Mouse (Mus musculus) urinary bladder, postnatal 10 days (tissue): ENCODE results near the gene Rnf225.
"Not testable (repeated sequence)": the region's sequence is repeated elsewhere in the genome, so short reads cannot be mapped to it uniquely, and the experiment has no call there.

Source experiments
- DNase-seq: peaks from one replicate; pipeline ENCODE4 v3.0.0; 2022; ENCODE audit warnings: low spot score

Rnf225 gene

GRCm38 (mm10) chr7:12927191-12927680, at the start of gene Rnf225:
Gene Rnf225 (plus strand): TSS chr7:12927416.
- DNase-seq, result peak; percentile 29

- DNase-seq, result no peak
Measured at GRCm38 (mm10) chr7:12880036-12880435, 47.2 kb upstream of the Rnf225 start.

- DNase-seq, result not testable (repeated sequence)
Measured at GRCm38 (mm10) chr7:12880497-12880896, 46.7 kb upstream of the Rnf225 start.

- peak; percentile 80 for DNase-seq
Measured at GRCm38 (mm10) chr7:12880911-12881660, 46.1 kb upstream of the Rnf225 start, which contains the start of gene Zfp128. Gene Zfp128 (plus strand): TSS chr7:12881177.

GRCm38 (mm10) chr7:12886563-12887266, 40.5 kb upstream of the Rnf225 start:
- DNase-seq, result no peak

GRCm38 (mm10) chr7:12887585-12887984, 39.6 kb upstream of the Rnf225 start:
- no peak for DNase-seq

GRCm38 (mm10) chr7:12890928-12891327, 36.3 kb upstream of the Rnf225 start:
- no peak for DNase-seq

GRCm38 (mm10) chr7:12891334-12891733, 35.9 kb upstream of the Rnf225 start:
- no peak for DNase-seq

GRCm38 (mm10) chr7:12897655-12898410, 29.4 kb upstream of the Rnf225 start, which contains the start of gene Zscan22:
Gene Zscan22 (plus strand): TSS chr7:12897815.
- peak; percentile 69 for DNase-seq

- DNase-seq, result no peak
Measured at GRCm38 (mm10) chr7:12901517-12901916, 25.7 kb upstream of the Rnf225 start.

GRCm38 (mm10) chr7:12903623-12904022, 23.6 kb upstream of the Rnf225 start:
- DNase-seq, result no peak

GRCm38 (mm10) chr7:12905146-12905545, 22.1 kb upstream of the Rnf225 start:
- no peak for DNase-seq

- DNase-seq, result peak; percentile 26
Measured at GRCm38 (mm10) chr7:12909498-12909962, 17.7 kb upstream of the Rnf225 start.

- no peak for DNase-seq
Measured at GRCm38 (mm10) chr7:12910181-12910668, 17.0 kb upstream of the Rnf225 start.

GRCm38 (mm10) chr7:12913556-12913955, 13.7 kb upstream of the Rnf225 start:
- DNase-seq, result no peak

GRCm38 (mm10) chr7:12920495-12920894, 6.7 kb upstream of the Rnf225 start:
- DNase-seq, result not testable (repeated sequence)

- DNase-seq, result no peak
Measured at GRCm38 (mm10) chr7:12921318-12921704, 5.9 kb upstream of the Rnf225 start.

- peak; percentile 96 for DNase-seq
Measured at GRCm38 (mm10) chr7:12921705-12922465, 5.3 kb upstream of the Rnf225 start, which contains the start of gene Rps5. Gene Rps5 (plus strand): TSS chr7:12922290.

- DNase-seq, result no peak
Measured at GRCm38 (mm10) chr7:12922729-12923128, 4.5 kb upstream of the Rnf225 start.

GRCm38 (mm10) chr7:12926316-12926715, 900 bp upstream of the Rnf225 start:
- DNase-seq, result no peak
